Mouse (Mus musculus): ENCODE results near the gene Gm5152. TPM values are rescaled to one million over a fixed set of nuclear protein-coding genes. Genes with fewer than 3 reads are reported as not detected.
"Not testable (repeated sequence)": the region's sequence is repeated elsewhere in the genome, so short reads cannot be mapped to it uniquely, and the experiment has no call there.

Gene Gm5152
- not detected in 2 replicates for polyA plus RNA-seq (2016; fragmentation: Nextera tagmentation; extraction: Ambion mirVana)

- H3K36me3 ChIP-seq; H3K27ac ChIP-seq (ENCODE audit: poor library complexity, severe bottlenecking); H3K4me3 ChIP-seq; ATAC-seq (ENCODE audit: insufficient number of reproducible peaks, low FRiP score); H3K27me3 ChIP-seq (replicated peaks); H3K9me3 ChIP-seq (replicated peaks); H3K9ac ChIP-seq; H3K4me2 ChIP-seq; H3K4me1 ChIP-seq (replicated peaks): not testable (repeated sequence)
- no CpG with 5 or more reads among the region's 1 CpGs for WGBS
These were observed at the start of gene Gm5152 for GRCm38 (mm10) chr5:10246426-10246825. Gene Gm5152, minus strand, starts transcription at chr5:10246526.

DNA sequence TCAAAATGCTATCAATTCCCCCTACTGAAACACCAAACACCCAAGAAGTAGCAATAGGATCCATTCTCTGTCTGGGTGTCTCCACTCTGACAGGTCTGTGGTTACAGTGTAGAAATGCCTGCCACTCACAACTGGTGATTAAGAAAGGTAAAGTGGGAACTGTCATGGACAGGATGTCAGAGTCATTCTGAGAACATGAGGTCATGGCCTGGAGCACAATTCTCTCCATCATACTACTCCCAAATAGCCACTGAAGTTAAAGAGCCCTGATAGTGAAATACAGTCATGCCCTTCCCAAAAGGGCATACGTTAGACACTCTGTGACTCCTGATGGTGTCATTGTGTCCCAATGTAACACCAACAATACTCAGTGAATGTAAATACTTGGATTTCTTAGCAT lies 8.4 kb upstream of the Gm5152 start:
- not testable (repeated sequence) for H3K9ac ChIP-seq; H3K4me1 ChIP-seq (replicated peaks); H3K4me2 ChIP-seq; H3K4me3 ChIP-seq; H3K36me3 ChIP-seq; ATAC-seq (ENCODE audit: insufficient number of reproducible peaks, low FRiP score); H3K9me3 ChIP-seq (replicated peaks); H3K27ac ChIP-seq (ENCODE audit: poor library complexity, severe bottlenecking); H3K27me3 ChIP-seq (replicated peaks)
- 62% methylated on average over 1 of the region's 1 CpGs for WGBS

DNA sequence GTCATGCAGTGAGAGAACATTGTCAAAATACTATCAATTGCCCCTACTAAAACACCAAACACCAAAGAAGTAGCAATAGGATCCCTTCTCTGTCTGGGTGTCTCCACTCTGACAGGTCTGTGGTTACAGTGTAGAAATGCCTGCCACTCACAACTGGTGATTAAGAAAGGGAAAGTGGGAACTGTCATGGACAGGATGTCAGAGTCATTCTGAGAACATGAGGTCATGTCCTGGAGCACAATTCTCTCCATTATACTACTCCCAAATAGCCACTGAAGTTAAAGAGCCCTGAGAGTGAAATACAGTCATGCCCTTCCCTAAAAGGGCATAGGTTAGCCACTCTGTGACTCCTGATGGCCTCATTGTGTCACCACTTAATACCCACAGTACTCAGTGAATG lies 556 bp downstream of the Gm5152 start:
- not testable (repeated sequence) for ATAC-seq (ENCODE audit: insufficient number of reproducible peaks, low FRiP score); H3K27me3 ChIP-seq (replicated peaks); H3K9ac ChIP-seq; H3K27ac ChIP-seq (ENCODE audit: poor library complexity, severe bottlenecking); H3K9me3 ChIP-seq (replicated peaks); H3K4me2 ChIP-seq; H3K4me3 ChIP-seq; H3K4me1 ChIP-seq (replicated peaks); H3K36me3 ChIP-seq

DNA sequence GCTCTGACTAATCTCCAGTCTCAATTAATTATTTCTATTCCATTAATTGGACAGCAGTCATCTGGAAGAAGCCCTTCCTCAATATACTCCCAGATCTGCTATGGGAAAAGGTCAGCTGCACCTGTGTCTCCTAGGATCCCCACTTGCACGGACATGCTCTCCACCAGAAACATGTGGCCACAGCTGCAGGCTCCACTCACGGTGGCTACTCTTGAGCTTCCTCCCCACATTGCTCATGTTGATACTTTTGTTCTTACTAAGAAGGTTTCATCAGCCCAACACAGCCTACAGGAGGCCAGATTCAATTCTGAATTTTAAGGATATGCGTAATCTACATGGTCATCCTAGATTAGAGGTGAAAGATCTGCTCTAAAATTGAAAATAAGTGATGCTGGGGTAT lies 5.9 kb downstream of the Gm5152 start:
- not testable (repeated sequence) for H3K4me2 ChIP-seq; ATAC-seq (ENCODE audit: insufficient number of reproducible peaks, low FRiP score); H3K36me3 ChIP-seq; H3K27me3 ChIP-seq (replicated peaks); H3K9ac ChIP-seq; H3K9me3 ChIP-seq (replicated peaks); H3K4me1 ChIP-seq (replicated peaks); H3K4me3 ChIP-seq; H3K27ac ChIP-seq (ENCODE audit: poor library complexity, severe bottlenecking)
- WGBS, result 77% methylated on average over 3 of the region's 3 CpGs

GRCm38 (mm10) chr5:10220317-10220716 lies 26.0 kb downstream of the Gm5152 start:
- Histone ChIP-seq H3K4me1 (replicated peaks) (no peaks in the 10 kb centered on the region), H3K9me3 (replicated peaks) (no peaks in the 10 kb centered on the region), H3K4me3 (no peak overlapping the region), H3K36me3 (no peaks in the 10 kb centered on the region), H3K27ac (ENCODE audit: poor library complexity, severe bottlenecking) (no peak overlapping the region), H3K27me3 (replicated peaks) (no peaks in the 10 kb centered on the region), H3K4me2 (no peak overlapping the region), H3K9ac (no peak overlapping the region)
- no peak for ATAC-seq (ENCODE audit: insufficient number of reproducible peaks, low FRiP score)

- Histone ChIP-seq H3K27me3 (replicated peaks) (no peaks in the 10 kb centered on the region), H3K4me2 (no peak overlapping the region), H3K9ac (no peak overlapping the region), H3K4me3 (no peak overlapping the region), H3K4me1 (replicated peaks) (no peaks in the 10 kb centered on the region), H3K27ac (ENCODE audit: poor library complexity, severe bottlenecking) (no peak overlapping the region), H3K9me3 (replicated peaks) (no peaks in the 10 kb centered on the region), H3K36me3 (no peaks in the 10 kb centered on the region)
- ATAC-seq (ENCODE audit: insufficient number of reproducible peaks, low FRiP score), result no peak
- 87% methylated on average over 1 of the region's 1 CpGs for WGBS
These were observed 43.3 kb downstream of the Gm5152 start for GRCm38 (mm10) chr5:10203067-10203466.

- H3K27ac ChIP-seq (ENCODE audit: poor library complexity, severe bottlenecking), result peak overlapping the region; percentile 51; the same call in 1 of the 2 replicates
- no peaks in the 10 kb centered on the region for H3K9me3 ChIP-seq (replicated peaks)
- H3K4me1 ChIP-seq (replicated peaks), result peaks cover 3% of the 10 kb centered on the region; the same call in 1 of the 2 replicates
- 20% methylated on average over 1 of the region's 1 CpGs for WGBS
- no peak overlapping the region for H3K4me2 ChIP-seq
- H3K9ac ChIP-seq, result no peak overlapping the region
- peak; percentile 84; the same call in 1 of the 2 replicates for ATAC-seq (ENCODE audit: insufficient number of reproducible peaks, low FRiP score)
- no peaks in the 10 kb centered on the region for H3K27me3 ChIP-seq (replicated peaks)
- H3K4me3 ChIP-seq, result no peak overlapping the region
- no peaks in the 10 kb centered on the region for H3K36me3 ChIP-seq
These were observed 49.4 kb downstream of the Gm5152 start for GRCm38 (mm10) chr5:10196880-10197279.

All from heart, embryonic 12.5 days (tissue).